25 mouse cellular contexts compared by ENCODE assay signal in genomic region chr10:127002765-127003164, GRCm38 (mm10). TPM values are rescaled to one million over a fixed set of nuclear protein-coding genes. Genes with fewer than 3 reads are reported as not detected.
"Had no signal": no experiment of that assay in that cellular context is flagged by ENCODE, and none has a peak within 500 bp of the region (broad histone marks: within the 10 kb centered on the region; RNA-seq: fewer than 3 reads in every experiment).

No protein-coding gene starts in this region.

- H3K4me1 ChIP-seq: intestine, embryonic 15.5 days; kidney, embryonic 15.5 days; midbrain, embryonic 13.5 days; neural tube, embryonic 12.5 days had no signal

- H3K4me2 ChIP-seq: intestine, embryonic 15.5 days; kidney, embryonic 15.5 days; liver, embryonic 13.5 days; midbrain, embryonic 13.5 days; neural tube, embryonic 12.5 days had no signal

- ATAC-seq: intestine, embryonic 15.5 days; midbrain, embryonic 13.5 days; midbrain, embryonic 16.5 days had no signal

- H3K27me3 ChIP-seq: intestine, embryonic 15.5 days; kidney, embryonic 15.5 days; liver, embryonic 13.5 days; midbrain, embryonic 13.5 days; neural tube, embryonic 12.5 days had no signal

- DNase-seq: kidney, adult 11 months; kidney, adult 8-10 months; kidney, postnatal 10 days; kidney, postnatal 36 days; liver, embryonic 13.5 days; lung, adult 2 months; lung, postnatal 14 days; lung, postnatal 4 days; retina, postnatal 1 day; right cerebral cortex, postnatal 25 days; spleen, adult 18-20 months; thymus, adult 18-20 months; thymus, postnatal 4 days had no signal

- H3K4me3 ChIP-seq: intestine, embryonic 15.5 days; kidney, embryonic 15.5 days; left cerebral cortex, adult 2 months; liver, embryonic 13.5 days; midbrain, embryonic 10.5 days; midbrain, embryonic 13.5 days; neural tube, embryonic 12.5 days had no signal

- H3K9ac ChIP-seq: intestine, embryonic 15.5 days; kidney, embryonic 15.5 days; liver, embryonic 13.5 days; midbrain, embryonic 13.5 days; neural tube, embryonic 12.5 days had no signal

- H3K9me3 ChIP-seq: intestine, embryonic 15.5 days; kidney, embryonic 15.5 days; liver, embryonic 13.5 days; midbrain, embryonic 10.5 days; midbrain, embryonic 13.5 days; neural tube, embryonic 12.5 days had no signal

- H3K27ac ChIP-seq: intestine, embryonic 15.5 days; kidney, embryonic 15.5 days; left cerebral cortex, adult 2 months; liver, embryonic 13.5 days; midbrain, embryonic 10.5 days; midbrain, embryonic 13.5 days; neural tube, embryonic 12.5 days had no signal

RNA-seq across cellular contexts. Expression of gene Avil, which starts 2.3 kb away (rescaled TPM):
- total RNA-seq: megakaryocyte progenitor cell, adult 5-6 weeks had no signal
- polyA plus RNA-seq: liver, embryonic 16.5 days had no signal

RNA-seq across cellular contexts. Expression of gene Eef1akmt3, which starts 38.5 kb away (rescaled TPM):
- total RNA-seq: left cerebral cortex, postnatal 36 days; liver, adult 2 months; megakaryocyte progenitor cell, adult 5-6 weeks; monocyte, adult 5-6 weeks had no signal
